In genomic region chr6:77218875-77219274, GRCm38 (mm10) we compare ENCODE assay signal across 10 mouse cellular contexts. TPM values are rescaled to one million over a fixed set of nuclear protein-coding genes. Genes with fewer than 3 reads are reported as not detected.
DNase-seq lines count a peak whose midpoint lies in the region; ATAC-seq and TF ChIP-seq lines count a peak whose summit lies in the region.
"Had no signal": no experiment of that assay in that cellular context is flagged by ENCODE, and none has a peak within 500 bp of the region (broad histone marks: within the 10 kb centered on the region; RNA-seq: fewer than 3 reads in every experiment).

No protein-coding gene starts in this region.

- TF ChIP-seq CTCF in kidney, adult 2 months (conservative IDR thresholded peaks at IDR 0.05; ENCODE audit: insufficient read depth, insufficient read length, low read depth, low read length) = no peak

- peaks cover 3% of the 10 kb centered on the region; the same call in 1 of the 2 replicates for H3K4me1 ChIP-seq in kidney, adult 2 months (ENCODE audit: control insufficient read depth, insufficient read depth, low read length)
- H3K4me1 ChIP-seq in kidney, embryonic 14.5 days (ENCODE audit: control insufficient read depth, insufficient read depth, low read length) = peaks cover 5% of the 10 kb centered on the region; the same call in 1 of the 2 replicates
- H3K4me1 ChIP-seq in midbrain, embryonic 11.5 days (ENCODE audit: control insufficient read depth, insufficient read depth, low read length) = peaks cover 8% of the 10 kb centered on the region
- peaks cover 32% of the 10 kb centered on the region for H3K4me1 ChIP-seq in midbrain, embryonic 13.5 days (replicated peaks)
- H3K4me1 ChIP-seq: lung, embryonic 15.5 days had no signal

- no peak overlapping the region for H3K27ac ChIP-seq in kidney, adult 2 months (ENCODE audit: insufficient read depth, low read depth, low read length)
- no peak overlapping the region for H3K27ac ChIP-seq in kidney, embryonic 14.5 days (ENCODE audit: low read depth, low read length)
- no peak overlapping the region for H3K27ac ChIP-seq in midbrain, embryonic 11.5 days (ENCODE audit: low read depth, low read length)
- no peak overlapping the region for H3K27ac ChIP-seq in midbrain, embryonic 13.5 days
- H3K27ac ChIP-seq: lung, embryonic 15.5 days had no signal

- H3K4me3 ChIP-seq in kidney, adult 2 months (ENCODE audit: insufficient read depth, low read depth, low read length) = no peak overlapping the region
- H3K4me3 ChIP-seq in kidney, embryonic 14.5 days (ENCODE audit: low read length) = no peak overlapping the region
- H3K4me3 ChIP-seq in midbrain, embryonic 11.5 days (ENCODE audit: low read depth, low read length) = no peak overlapping the region
- H3K4me3 ChIP-seq in midbrain, embryonic 13.5 days (replicated peaks) = no peak overlapping the region
- H3K4me3 ChIP-seq: lung, embryonic 15.5 days had no signal

- TF ChIP-seq POLR2A in kidney, adult 2 months (IDR thresholded peaks at IDR 0.05; ENCODE audit: low read depth, low read length) = no peak

- no peak overlapping the region for H3K4me2 ChIP-seq in kidney, embryonic 14.5 days (replicated peaks; ENCODE audit: low read depth, low read length)
- H3K4me2 ChIP-seq in midbrain, embryonic 11.5 days = no peak overlapping the region
- H3K4me2 ChIP-seq in midbrain, embryonic 13.5 days (replicated peaks) = no peak overlapping the region
- H3K4me2 ChIP-seq: lung, embryonic 15.5 days had no signal

- no peaks in the 10 kb centered on the region for H3K36me3 ChIP-seq in kidney, adult 2 months (ENCODE audit: control insufficient read depth, insufficient read depth, low read length)
- H3K36me3 ChIP-seq in kidney, embryonic 14.5 days (ENCODE audit: control insufficient read depth, insufficient read depth, low read length) = no peaks in the 10 kb centered on the region
- no peaks in the 10 kb centered on the region for H3K36me3 ChIP-seq in midbrain, embryonic 11.5 days (ENCODE audit: control insufficient read depth, insufficient read depth, low read length)
- H3K36me3 ChIP-seq in midbrain, embryonic 13.5 days = no peaks in the 10 kb centered on the region
- H3K36me3 ChIP-seq: lung, embryonic 15.5 days had no signal

- no peak overlapping the region for H3K9ac ChIP-seq in kidney, embryonic 14.5 days (ENCODE audit: low read depth, low read length)
- H3K9ac ChIP-seq in midbrain, embryonic 11.5 days (ENCODE audit: low read length) = no peak overlapping the region
- no peak overlapping the region for H3K9ac ChIP-seq in midbrain, embryonic 13.5 days (replicated peaks)
- H3K9ac ChIP-seq: lung, embryonic 15.5 days had no signal

- no peak for ATAC-seq in kidney, embryonic 14.5 days (ENCODE audit: low FRiP score, low TSS enrichment)
- no peak for ATAC-seq in midbrain, embryonic 11.5 days (ENCODE audit: low FRiP score)
- ATAC-seq in midbrain, embryonic 13.5 days = no peak

- H3K9me3 ChIP-seq in kidney, embryonic 14.5 days (ENCODE audit: control insufficient read depth, low read length) = no peaks in the 10 kb centered on the region
- H3K9me3 ChIP-seq in midbrain, embryonic 11.5 days (ENCODE audit: control insufficient read depth, low read length) = no peaks in the 10 kb centered on the region
- H3K9me3 ChIP-seq in midbrain, embryonic 13.5 days = no peaks in the 10 kb centered on the region
- H3K9me3 ChIP-seq: lung, embryonic 15.5 days had no signal

- H3K27me3 ChIP-seq in kidney, adult 2 months (replicated peaks; ENCODE audit: control insufficient read depth, insufficient read depth, low read length) = no peaks in the 10 kb centered on the region
- H3K27me3 ChIP-seq in kidney, embryonic 14.5 days (ENCODE audit: control insufficient read depth, insufficient read depth, low read length) = no peaks in the 10 kb centered on the region
- H3K27me3 ChIP-seq in midbrain, embryonic 11.5 days (ENCODE audit: control insufficient read depth, insufficient read depth, low read length) = no peaks in the 10 kb centered on the region
- no peaks in the 10 kb centered on the region for H3K27me3 ChIP-seq in midbrain, embryonic 13.5 days
- H3K27me3 ChIP-seq: lung, embryonic 15.5 days had no signal

- peak; percentile 28 for DNase-seq in kidney, adult 2 months
- DNase-seq in midbrain, embryonic 11.5 days (ENCODE audit: low spot score, missing footprints) = peak; percentile 88
- DNase-seq in ZHBTc4 (ENCODE audit: low read depth, low spot score) = peak; percentile 31
- peak; percentile 56 for DNase-seq in mesoderm, embryonic 11.5 days (ENCODE audit: low read depth, low spot score)
- DNase-seq in urinary bladder, adult 18-20 months (ENCODE audit: low spot score in 2 of 2) = no peak
- no peak for DNase-seq in heart, adult 11 months
- DNase-seq: heart, postnatal 10 days had no signal

RNA-seq across cellular contexts. Expression of gene Lrrtm1, which starts 23.6 kb away (rescaled TPM):
- 0.67 and 0.73 TPM in 2 replicates for polyA plus RNA-seq in kidney, adult 2 months (2012; rRNA removed)
- polyA plus RNA-seq in kidney, embryonic 14.5 days (2014; fragmentation: Nextera tagmentation; extraction: Ambion mirVana) = 4.2 and 5.0 TPM in 2 replicates
- 7.9 and 8.8 TPM in 2 replicates for polyA plus RNA-seq in midbrain, embryonic 11.5 days (2014; fragmentation: Nextera tagmentation; extraction: Ambion mirVana)
- 28.2 and 28.8 TPM in 2 replicates for polyA plus RNA-seq in midbrain, embryonic 13.5 days (2015; fragmentation: Nextera tagmentation; extraction: Ambion mirVana)

Comparison
In these comparisons a context has a peak if more than half of its experiments do, and no peak if none do; other contexts are left out.
1. DNase-seq: peak in kidney, adult 2 months (single experiment), midbrain, embryonic 11.5 days (single experiment), ZHBTc4 (single experiment) and mesoderm, embryonic 11.5 days (single experiment); none in urinary bladder, adult 18-20 months (0 of 2) and heart, adult 11 months (single experiment).